Mouse (Mus musculus) liver, adult 2 months (tissue): ENCODE measurements around the gene Gm20388. TPM values are rescaled to one million over a fixed set of nuclear protein-coding genes. Genes with fewer than 3 reads are reported as not detected.

ENCODE experiments used
- DNase-seq: peaks from one replicate; pipeline ENCODE4 v3.0.0-alpha.2; 2011; ENCODE audit warnings: low read depth, low spot score; ENCODE audit errors: extremely low read depth
- H3K27ac ChIP-seq: fragments of 200-500 bp; replicated peaks from 2 replicates; pipeline ENCODE4 v1.5.1; 2012; ENCODE audit warnings: low read depth, mild to moderate bottlenecking, control low read depth, inconsistent platforms, low read length; ENCODE audit not compliant: insufficient read depth
- H3K27me3 ChIP-seq: fragments of 200-500 bp; 2 replicates; pipeline ENCODE4 v1.6.1; 2012; ENCODE audit warnings: mild to moderate bottlenecking, moderate library complexity, low read length, inconsistent platforms; ENCODE audit not compliant: control insufficient read depth, insufficient read depth
- H3K36me3 ChIP-seq: fragments of 200-500 bp; 2 replicates; pipeline ENCODE4 v1.6.1; 2012; ENCODE audit warnings: low read length, inconsistent platforms; ENCODE audit not compliant: control insufficient read depth, insufficient read depth
- H3K4me1 ChIP-seq: fragments of 200-500 bp; 2 replicates; pipeline ENCODE4 v1.6.1; 2011; ENCODE audit warnings: low read length; ENCODE audit not compliant: control insufficient read depth, insufficient read depth
- H3K4me3 ChIP-seq: fragments of 200-500 bp; 2 replicates; pipeline ENCODE4 v1.5.1; 2011; ENCODE audit warnings: low read depth, mild to moderate bottlenecking, control low read depth, low read length, moderate library complexity; ENCODE audit not compliant: insufficient read depth
- H3K79me2 ChIP-seq: fragments of 200-500 bp; 2 replicates; pipeline ENCODE4 v1.6.1; 2012; ENCODE audit warnings: inconsistent platforms, mild to moderate bottlenecking, low read length, moderate library complexity; ENCODE audit not compliant: control insufficient read depth, insufficient read depth
- H3K9ac ChIP-seq: fragments of 200-500 bp; 2 replicates; pipeline ENCODE4 v1.6.1; 2012; ENCODE audit warnings: low read depth, mild to moderate bottlenecking, control low read depth, inconsistent platforms, low read length
- CTCF ChIP-seq: fragments of 200-500 bp; IDR thresholded peaks from 2 replicates; pipeline ENCODE4 v1.5.1; 2011; ENCODE audit warnings: low read depth, low read length, control low read depth
- POLR2A ChIP-seq: fragments of 200-500 bp; IDR thresholded peaks from 2 replicates; pipeline ENCODE4 v1.6.1; 2011; ENCODE audit warnings: low read length, control low read depth; ENCODE audit not compliant: insufficient read depth; ENCODE audit errors: extremely low read depth
- WGBS: fragments of 180-500 bp; shearing (Covaris S2); methylation state at CpG from one replicate; pipeline ENCODE4 v1.1.7; 2018; 5-methylcytosine and 5-hydroxymethylcytosine counted together
- polyA plus RNA-seq: library from polyadenylated mRNA; depleted of rRNA; stranded (reverse); fragments of >200 nt; gene quantifications from 2 replicates; pipeline ENCODE4 v1.2.3, GENCODE M21; 2012
- total RNA-seq: library from RNA; depleted of rRNA; stranded (reverse); fragments of >200 nt; gene quantifications from 2 replicates; pipeline ENCODE4 v1.2.3, GENCODE M21; 2014

The Gm20388 gene
- total and polyA plus RNA-seq, 2 experiments = 6.4 to 19.9 TPM

DNA sequence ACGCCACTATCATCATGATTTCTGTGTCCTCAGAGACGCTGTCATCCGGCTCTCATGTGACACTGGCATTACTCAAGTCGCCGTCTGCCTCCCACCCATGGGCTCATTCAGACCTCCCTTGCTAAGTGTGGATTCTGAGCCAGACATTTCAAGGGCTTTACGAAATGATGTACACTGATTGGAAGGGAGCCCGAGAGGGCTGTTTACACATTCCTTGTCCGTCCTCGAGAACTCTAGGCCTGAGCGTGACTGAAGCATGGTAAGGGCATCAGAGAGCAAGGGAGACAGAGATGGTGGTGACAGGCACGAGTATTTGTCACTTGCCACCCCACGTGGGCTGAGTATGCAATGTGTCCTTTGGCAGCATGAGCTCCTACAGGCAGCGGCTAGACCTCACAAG is 4271.6 kb downstream of the Gm20388 start:
- 69% methylated on average over 13 of the region's 13 CpGs for WGBS
- H3K27me3 ChIP-seq = no peaks in the 10 kb centered on the region
- DNase-seq = peak; percentile 25

DNA sequence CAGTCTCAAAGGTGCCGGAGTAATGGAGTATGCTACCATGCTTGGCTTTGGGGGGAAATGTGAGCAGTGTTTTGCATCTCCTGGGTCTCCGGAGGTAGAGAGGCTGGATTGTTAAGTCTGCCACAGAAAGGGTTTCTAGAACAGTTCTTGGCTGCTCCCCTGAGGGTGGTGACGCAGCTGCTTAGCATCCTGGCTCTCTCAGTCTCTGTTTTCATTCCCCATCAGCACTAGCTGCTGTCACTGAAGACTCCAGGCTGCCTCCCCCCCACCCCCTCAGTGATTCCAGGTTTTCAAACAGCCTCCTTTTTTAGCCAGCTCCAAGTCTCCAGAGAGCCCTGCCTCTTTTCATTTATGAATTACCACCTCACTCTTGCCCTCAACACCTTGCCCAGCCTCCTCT is 4273.4 kb downstream of the Gm20388 start:
- Histone ChIP-seq H3K79me2 (no peaks in the 10 kb centered on the region), H3K27me3 (no peaks in the 10 kb centered on the region), H3K4me3 (no peak overlapping the region), H3K27ac (no peak overlapping the region), H3K36me3 (no peaks in the 10 kb centered on the region), H3K4me1 (no peaks in the 10 kb centered on the region), H3K9ac (no peak overlapping the region)
- TF ChIP-seq CTCF = no peak
- no peak for TF ChIP-seq POLR2A
- no peak for DNase-seq
- WGBS = 94% methylated on average over 3 of the region's 3 CpGs

More for the DNA sequence above, 4271.6 kb downstream of the Gm20388 start:
- no peak overlapping the region for H3K9ac ChIP-seq
- no peak for TF ChIP-seq POLR2A
- TF ChIP-seq CTCF = no peak
- no peaks in the 10 kb centered on the region for H3K79me2 ChIP-seq
- no peak overlapping the region for H3K27ac ChIP-seq
- no peaks in the 10 kb centered on the region for H3K36me3 ChIP-seq
- H3K4me3 ChIP-seq = no peak overlapping the region
- no peaks in the 10 kb centered on the region for H3K4me1 ChIP-seq

DNA sequence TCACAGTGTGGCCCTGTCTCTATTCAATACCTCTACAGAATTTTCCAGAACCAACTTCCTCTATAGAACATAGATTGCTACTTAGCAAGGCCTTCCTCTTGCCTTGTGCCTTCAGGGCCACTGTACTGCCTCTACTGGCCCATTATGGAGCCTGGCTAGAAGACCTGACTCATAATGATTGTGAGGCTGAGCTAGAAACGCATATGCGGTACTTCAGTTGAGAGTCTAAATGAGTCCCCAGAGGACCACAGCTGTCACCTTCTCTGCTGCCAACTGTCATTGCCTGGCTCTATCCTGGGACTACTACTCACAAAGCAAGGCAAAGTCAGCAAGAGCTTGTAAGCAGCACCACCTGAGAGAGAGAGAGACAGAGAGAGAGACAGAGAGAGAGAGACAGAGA is 4273.9 kb downstream of the Gm20388 start:
- Histone ChIP-seq H3K4me1 (no peaks in the 10 kb centered on the region), H3K27me3 (no peaks in the 10 kb centered on the region), H3K9ac (no peak overlapping the region), H3K79me2 (no peaks in the 10 kb centered on the region), H3K36me3 (no peaks in the 10 kb centered on the region), H3K27ac (no peak overlapping the region), H3K4me3 (no peak overlapping the region)
- TF ChIP-seq POLR2A = no peak
- no peak for TF ChIP-seq CTCF
- 100% methylated on average over 2 of the region's 2 CpGs for WGBS
- no peak for DNase-seq

DNA sequence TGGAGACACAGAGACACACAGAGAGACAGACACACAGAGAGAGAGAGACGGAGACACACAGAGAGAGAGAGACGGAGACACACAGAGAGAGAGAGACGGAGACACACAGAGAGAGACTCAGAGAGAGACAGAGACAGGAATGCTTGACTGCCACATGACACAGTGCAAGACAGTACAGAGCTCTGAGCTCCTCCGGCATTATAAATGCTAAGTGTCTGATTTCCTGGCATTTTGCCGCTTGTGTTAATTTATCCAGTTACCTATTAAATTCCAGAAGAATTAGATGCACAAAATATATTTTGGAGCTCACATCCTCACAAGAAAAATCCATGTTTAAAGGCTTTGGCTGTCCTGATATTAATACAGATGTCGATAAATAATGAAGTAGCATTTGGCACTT is 4274.4 kb downstream of the Gm20388 start:
- Histone ChIP-seq H3K4me1 (no peaks in the 10 kb centered on the region), H3K27me3 (no peaks in the 10 kb centered on the region), H3K4me3 (no peak overlapping the region), H3K9ac (no peak overlapping the region), H3K36me3 (no peaks in the 10 kb centered on the region), H3K27ac (no peak overlapping the region), H3K79me2 (no peaks in the 10 kb centered on the region)
- TF ChIP-seq POLR2A (no peak), CTCF (no peak)
- 87% methylated on average over 6 of the region's 6 CpGs for WGBS
- DNase-seq = no peak

DNA sequence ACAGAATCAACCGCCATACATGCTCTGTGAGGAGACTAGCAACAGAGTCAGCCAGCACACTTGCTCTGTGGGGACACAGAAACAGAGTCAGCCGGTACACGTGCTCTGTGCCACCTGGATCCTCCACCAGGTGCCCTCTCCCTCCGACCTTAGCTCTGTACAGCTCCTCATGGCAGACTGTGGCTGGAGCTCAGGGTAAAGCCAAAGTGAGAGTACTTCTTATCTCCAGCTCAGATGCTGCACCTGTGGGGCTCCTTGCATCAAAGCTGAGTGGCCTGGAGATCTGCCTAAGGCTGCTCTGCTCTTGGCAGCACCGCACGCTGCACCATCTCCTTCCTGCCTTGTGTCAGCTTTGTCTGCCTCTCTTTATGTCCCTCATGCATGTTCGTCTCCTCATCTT is 4279.7 kb downstream of the Gm20388 start:
- no peak overlapping the region for H3K4me3 ChIP-seq
- WGBS = 82% methylated on average over 7 of the region's 7 CpGs
- H3K36me3 ChIP-seq = no peaks in the 10 kb centered on the region
- no peaks in the 10 kb centered on the region for H3K27me3 ChIP-seq
- H3K27ac ChIP-seq = no peak overlapping the region
- no peak overlapping the region for H3K9ac ChIP-seq
- DNase-seq = no peak
- H3K4me1 ChIP-seq = no peaks in the 10 kb centered on the region
- H3K79me2 ChIP-seq = no peaks in the 10 kb centered on the region
- no peak for TF ChIP-seq CTCF
- TF ChIP-seq POLR2A = no peak

DNA sequence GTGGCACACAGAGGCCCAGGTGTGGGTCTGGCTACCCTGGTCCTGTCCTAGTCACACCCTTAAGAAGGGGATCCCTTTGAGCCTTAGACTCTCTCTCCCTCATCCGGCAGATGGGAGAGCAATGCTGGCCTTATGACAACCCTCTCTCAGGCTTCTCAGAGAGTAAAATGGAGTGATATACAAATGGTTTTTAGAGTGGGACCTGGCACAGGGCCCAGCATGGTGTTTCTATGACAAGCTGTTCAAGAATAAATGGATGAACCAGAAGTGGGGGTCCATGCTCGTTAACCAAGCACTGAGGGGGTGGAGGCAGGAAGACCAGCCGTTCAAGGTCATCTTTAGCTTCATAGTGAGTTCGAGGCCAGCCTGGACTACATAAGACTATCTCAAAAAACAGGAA is 4281.6 kb downstream of the Gm20388 start:
- Histone ChIP-seq H3K9ac (no peak overlapping the region), H3K27me3 (no peaks in the 10 kb centered on the region), H3K4me3 (no peak overlapping the region), H3K36me3 (no peaks in the 10 kb centered on the region), H3K27ac (no peak overlapping the region), H3K4me1 (no peaks in the 10 kb centered on the region), H3K79me2 (no peaks in the 10 kb centered on the region)
- no peak for DNase-seq
- WGBS = 84% methylated on average over 4 of the region's 4 CpGs
- TF ChIP-seq POLR2A (no peak), CTCF (no peak)
